Mouse (Mus musculus): ENCODE data around the gene Olfr812.
"Not testable (repeated sequence)": the region's sequence is repeated elsewhere in the genome, so short reads cannot be mapped to it uniquely, and the experiment has no call there.

The Olfr812 gene

DNA sequence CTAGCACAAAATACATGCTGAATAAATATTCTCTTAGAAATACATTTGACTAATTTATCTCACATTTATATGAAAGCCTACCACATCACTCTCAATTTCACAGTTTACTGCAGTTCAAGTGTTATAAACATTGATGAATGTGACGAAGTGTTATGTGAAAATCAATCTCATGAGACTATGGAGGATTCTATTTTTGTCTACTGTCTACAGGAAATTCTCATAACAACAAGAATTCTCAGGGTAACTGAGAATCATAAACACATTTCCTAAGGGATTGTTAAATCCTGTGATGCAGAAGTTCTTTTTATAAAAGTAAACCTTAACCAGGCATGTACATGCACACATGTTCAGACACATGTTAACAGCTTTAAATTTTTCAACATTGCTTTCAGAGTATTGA lies at the start of gene Olfr812:
Gene Olfr812, minus strand, starts transcription at position 101 of the 400 bp plus-strand sequence.
- no peak for DNase-seq

DNA sequence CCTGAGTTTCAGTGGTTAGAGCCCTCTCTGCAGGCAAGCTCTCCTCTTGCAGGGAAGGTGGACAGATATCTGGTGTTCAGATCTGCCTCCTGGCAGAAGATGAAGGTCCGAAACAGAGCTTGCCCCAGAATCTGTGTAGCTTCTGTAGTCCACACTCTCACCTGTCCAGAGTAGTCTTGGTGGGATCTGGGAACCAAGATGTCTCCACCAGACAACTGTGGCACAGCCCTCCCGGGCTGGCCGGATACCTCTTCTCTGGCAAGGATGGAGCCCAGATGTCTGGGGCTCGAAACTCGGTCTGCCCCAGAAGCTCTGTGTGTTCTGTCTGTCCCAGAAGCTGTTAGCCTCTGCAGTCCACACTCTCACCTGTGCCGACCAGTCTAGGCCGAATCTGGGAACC lies 40.0 kb upstream of the Olfr812 start:
- no peak for DNase-seq

DNA sequence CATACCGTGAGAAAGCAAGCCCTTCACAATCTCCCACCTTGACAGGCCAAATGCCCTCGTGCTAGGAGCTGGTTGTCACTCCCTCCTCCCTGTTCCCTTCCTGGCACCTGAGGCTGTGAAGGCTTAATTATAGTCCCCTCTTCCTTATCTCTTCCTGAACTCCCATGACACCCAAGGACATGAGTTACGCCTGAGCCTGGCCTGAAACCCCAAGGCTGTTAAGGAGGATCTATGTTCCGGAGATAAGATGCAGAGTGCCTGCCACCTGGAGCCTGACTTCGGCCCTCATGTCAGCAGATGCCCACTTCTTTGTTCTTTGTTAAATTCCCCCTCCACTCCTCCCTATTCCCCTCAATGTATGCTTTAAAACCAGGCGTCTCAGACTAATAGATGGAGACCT lies 39.6 kb upstream of the Olfr812 start:
- not testable (repeated sequence) for DNase-seq

DNA sequence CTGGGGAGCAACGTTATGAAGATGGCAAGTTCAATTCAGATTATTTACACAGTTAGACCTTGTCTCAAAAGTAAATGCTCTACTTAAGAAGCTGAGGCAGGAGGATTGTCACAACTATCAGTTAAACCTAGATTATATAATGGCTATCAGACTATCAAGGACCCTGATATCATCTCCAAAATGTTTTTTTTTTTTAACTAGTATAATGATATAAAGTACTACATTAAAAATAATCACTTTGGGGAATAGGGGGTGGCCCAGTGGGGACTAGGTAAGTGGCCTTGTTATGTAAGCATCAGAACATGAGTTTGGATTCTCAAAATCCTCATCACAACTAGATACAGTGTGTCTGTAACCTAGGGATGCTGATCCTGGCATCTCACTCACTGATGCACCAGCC lies 33.9 kb upstream of the Olfr812 start, which contains the start of gene Olfr814:
Gene Olfr814, minus strand, starts transcription at position 101 of the 400 bp plus-strand sequence.
- not testable (repeated sequence) for DNase-seq

DNA sequence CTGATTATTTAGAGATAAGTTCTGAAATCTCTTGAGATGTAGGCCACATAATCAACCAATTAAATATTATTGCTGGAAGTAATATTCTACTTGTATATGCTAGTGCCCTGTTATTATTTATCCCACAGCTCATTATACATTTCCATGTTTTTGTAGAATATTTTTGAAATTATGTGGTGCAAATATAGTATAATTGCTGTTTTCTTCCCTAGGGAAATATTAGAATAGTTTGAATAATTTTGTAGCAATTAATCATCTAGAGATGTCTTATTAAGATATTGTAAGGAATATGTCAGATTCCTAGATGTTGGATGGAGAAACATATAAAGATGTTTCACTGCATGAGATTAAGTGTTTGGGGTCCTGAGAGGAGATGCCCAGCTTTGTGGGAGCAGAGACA lies 9.2 kb upstream of the Olfr812 start, which contains the start of gene Olfr813:
Gene Olfr813, plus strand, starts transcription at position 301 of the 400 bp plus-strand sequence.
- DNase-seq, result no peak

DNA sequence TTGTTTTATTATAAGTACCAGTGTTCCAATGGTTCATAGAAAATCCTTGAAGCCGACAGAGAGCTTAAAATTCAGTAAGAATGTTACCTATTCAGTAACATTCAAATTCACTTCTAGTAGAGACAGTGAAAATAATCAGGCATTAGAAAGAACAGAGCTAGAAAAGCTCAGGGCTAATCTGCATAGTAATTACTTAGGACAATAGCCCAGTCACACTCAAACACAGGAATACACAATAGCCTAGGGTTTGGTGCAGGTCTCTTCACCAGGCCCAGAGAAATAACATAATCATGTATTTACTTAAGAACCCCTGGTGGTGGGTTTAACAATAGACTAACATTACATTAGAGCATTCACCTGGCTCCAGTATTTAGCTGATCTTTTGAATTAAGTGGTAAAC lies 1.4 kb upstream of the Olfr812 start:
- DNase-seq, result no peak

DNA sequence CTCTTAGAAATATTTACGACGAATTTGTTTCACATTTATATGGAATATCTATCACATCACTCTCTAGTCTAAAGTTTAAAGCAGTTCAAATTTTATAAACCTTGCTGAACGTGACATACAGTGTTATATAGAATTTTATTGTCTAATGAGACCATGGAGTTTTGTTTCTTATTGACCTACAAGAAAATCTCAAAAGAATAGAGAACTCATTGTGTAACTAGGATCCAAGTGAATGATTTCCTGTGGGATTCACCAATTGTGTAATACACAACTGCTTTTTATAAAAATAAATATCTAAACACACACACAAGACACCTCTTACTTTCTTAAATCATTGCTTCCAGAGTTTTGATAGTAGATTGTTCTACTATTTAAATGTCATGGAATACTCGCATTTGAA lies 41.6 kb downstream of the Olfr812 start, which contains the start of gene Olfr811:
Gene Olfr811, minus strand, starts transcription at position 101 of the 400 bp plus-strand sequence.
- DNase-seq, result no peak

DNA sequence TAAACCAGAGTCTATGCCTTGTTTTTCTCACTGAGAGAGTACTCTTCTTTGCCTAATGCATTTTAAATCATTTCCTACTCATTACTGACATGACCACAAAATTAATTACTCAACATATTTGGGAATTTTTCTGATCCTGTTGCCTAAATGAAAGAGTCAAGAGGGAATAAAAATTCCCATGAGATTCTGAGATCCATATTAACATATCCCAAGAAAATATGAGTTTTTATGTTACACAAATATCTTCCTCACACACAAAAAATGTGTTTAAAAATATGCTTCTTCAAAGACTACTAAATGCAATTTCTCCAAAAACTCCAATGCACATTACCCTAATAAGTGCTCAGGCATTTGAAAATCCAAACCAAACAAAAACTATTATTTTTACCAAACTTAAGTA lies 51.1 kb downstream of the Olfr812 start, which contains the start of gene Olfr810:
Gene Olfr810, minus strand, starts transcription at position 101 of the 400 bp plus-strand sequence.
- no peak for DNase-seq
